Mouse (Mus musculus) bone marrow, adult 2 months (tissue): ENCODE results near the gene Slc25a25.

Experiments
- CTCF ChIP-seq: fragments of 200-500 bp; IDR thresholded peaks from 2 replicates; pipeline ENCODE4 v1.5.1; 2011; ENCODE audit warnings: low read length, control low read depth; ENCODE audit not compliant: control insufficient read depth, insufficient read depth
- POLR2A ChIP-seq: fragments of 200-500 bp; IDR thresholded peaks from 2 replicates; pipeline ENCODE4 v1.6.1; 2011; ENCODE audit warnings: low read depth, mild to moderate bottlenecking, control low read depth, low read length, borderline replicate concordance; ENCODE audit not compliant: control insufficient read depth

DNA sequence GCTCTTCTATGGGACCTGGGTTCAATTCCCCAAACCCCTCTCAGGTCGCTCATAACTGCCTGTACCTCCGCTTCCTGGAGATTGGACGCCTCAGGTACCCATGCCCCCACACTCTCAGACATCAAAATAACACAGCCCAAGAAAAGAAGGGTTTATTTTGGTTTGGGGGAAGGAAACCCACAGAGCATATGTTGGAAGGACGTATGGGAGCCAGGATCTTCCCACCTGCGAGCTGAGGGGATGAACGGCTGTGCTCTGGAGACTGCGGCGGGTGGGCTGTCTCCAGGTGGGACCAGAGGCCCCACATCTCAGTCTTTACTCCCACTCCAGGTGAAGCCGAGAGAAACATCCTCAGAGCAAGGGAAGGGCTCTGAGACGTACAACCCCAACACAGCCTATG lies 74.3 kb downstream of the Slc25a25 start:
- TF ChIP-seq POLR2A (no peak), CTCF (no peak)
